Mouse (Mus musculus) splenic B cell, adult 2 months (primary cell): Measurements from ENCODE around the gene Capza2.

Experiments used
- DNase-seq: peaks from one replicate; pipeline ENCODE4 v3.0.0-alpha.2; 2011; ENCODE audit warnings: low read depth, low spot score
- H3K27me3 ChIP-seq: 2 replicates; pipeline ENCODE4 v1.6.1; 2012; ENCODE audit warnings: mild to moderate bottlenecking, low read length, moderate library complexity, mixed read lengths; ENCODE audit not compliant: control insufficient read depth, poor library complexity, insufficient read depth, severe bottlenecking
- H3K36me3 ChIP-seq: 2 replicates; pipeline ENCODE4 v1.6.1; 2012; ENCODE audit warnings: mild to moderate bottlenecking, low read length, moderate library complexity, mixed read lengths; ENCODE audit not compliant: control insufficient read depth, poor library complexity, insufficient read depth, severe bottlenecking

Capza2 gene

GRCm38 (mm10) chr6:17635615-17636284 lies at the start of gene Capza2:
TSS of gene Capza2 (plus strand) at chr6:17636234.
- no peaks in the 10 kb centered on the region for H3K27me3 ChIP-seq
- peak; percentile 74 for DNase-seq
- no peaks in the 10 kb centered on the region for H3K36me3 ChIP-seq

GRCm38 (mm10) chr6:17589049-17589952 lies 46.7 kb upstream of the Capza2 start:
- DNase-seq: peak; percentile 81
- Histone ChIP-seq H3K27me3 (no peaks in the 10 kb centered on the region), H3K36me3 (no peaks in the 10 kb centered on the region)

- H3K36me3 ChIP-seq: no peaks in the 10 kb centered on the region
- no peak for DNase-seq
- H3K27me3 ChIP-seq: no peaks in the 10 kb centered on the region
Observed at GRCm38 (mm10) chr6:17589953-17590627, 45.9 kb upstream of the Capza2 start.

- Histone ChIP-seq H3K36me3 (no peaks in the 10 kb centered on the region), H3K27me3 (no peaks in the 10 kb centered on the region)
- no peak for DNase-seq
Observed at GRCm38 (mm10) chr6:17593971-17594370, 42.1 kb upstream of the Capza2 start.

GRCm38 (mm10) chr6:17595712-17596462 lies 40.1 kb upstream of the Capza2 start:
- no peak for DNase-seq

GRCm38 (mm10) chr6:17599373-17599772 lies 36.7 kb upstream of the Capza2 start:
- no peak for DNase-seq
- H3K36me3 ChIP-seq: no peaks in the 10 kb centered on the region
- no peaks in the 10 kb centered on the region for H3K27me3 ChIP-seq

More at GRCm38 (mm10) chr6:17595712-17596462, 40.1 kb upstream of the Capza2 start:
- Histone ChIP-seq H3K27me3 (no peaks in the 10 kb centered on the region), H3K36me3 (no peaks in the 10 kb centered on the region)

- H3K36me3 ChIP-seq: no peaks in the 10 kb centered on the region
- no peaks in the 10 kb centered on the region for H3K27me3 ChIP-seq
- no peak for DNase-seq
Observed at GRCm38 (mm10) chr6:17601526-17601925, 34.5 kb upstream of the Capza2 start.

GRCm38 (mm10) chr6:17606915-17607314 lies 29.1 kb upstream of the Capza2 start:
- Histone ChIP-seq H3K36me3 (no peaks in the 10 kb centered on the region), H3K27me3 (no peaks in the 10 kb centered on the region)
- no peak for DNase-seq

GRCm38 (mm10) chr6:17611352-17612010 lies 24.6 kb upstream of the Capza2 start:
- no peaks in the 10 kb centered on the region for H3K27me3 ChIP-seq
- no peaks in the 10 kb centered on the region for H3K36me3 ChIP-seq
- peak; percentile 53 for DNase-seq

GRCm38 (mm10) chr6:17612652-17613051 lies 23.4 kb upstream of the Capza2 start:
- no peaks in the 10 kb centered on the region for H3K36me3 ChIP-seq
- H3K27me3 ChIP-seq: no peaks in the 10 kb centered on the region
- no peak for DNase-seq

- Histone ChIP-seq H3K36me3 (no peaks in the 10 kb centered on the region), H3K27me3 (no peaks in the 10 kb centered on the region)
- DNase-seq: no peak
Observed at GRCm38 (mm10) chr6:17620823-17621222, 15.2 kb upstream of the Capza2 start.

- Histone ChIP-seq H3K27me3 (no peaks in the 10 kb centered on the region), H3K36me3 (no peaks in the 10 kb centered on the region)
- DNase-seq: no peak
Observed at GRCm38 (mm10) chr6:17621436-17621835, 14.6 kb upstream of the Capza2 start.

GRCm38 (mm10) chr6:17628701-17629455 lies 7.2 kb upstream of the Capza2 start:
- Histone ChIP-seq H3K36me3 (no peaks in the 10 kb centered on the region), H3K27me3 (no peaks in the 10 kb centered on the region)
- no peak for DNase-seq
